Mouse (Mus musculus) testis, postnatal 10 days (tissue): ENCODE data around the gene Il2ra.

Experiments
- DNase-seq: peaks from one replicate; pipeline ENCODE4 v3.0.0; 2021; ENCODE audit warnings: low spot score

Gene Il2ra

GRCm38 (mm10) chr2:11705201-11706025 is 62.8 kb downstream of the Il2ra start, which contains the start of gene Il15ra:
Gene Il15ra, plus strand, starts transcription at chr2:11705290.
- peak; percentile 87 for DNase-seq

GRCm38 (mm10) chr2:11706030-11706745 is 63.6 kb downstream of the Il2ra start:
- DNase-seq = no peak

- DNase-seq = no peak
These were observed 64.1 kb downstream of the Il2ra start for GRCm38 (mm10) chr2:11706746-11707065.

- no peak for DNase-seq
These were observed 65.9 kb downstream of the Il2ra start for GRCm38 (mm10) chr2:11708538-11708937.

GRCm38 (mm10) chr2:11710101-11710500 is 67.5 kb downstream of the Il2ra start:
- peak; percentile 70 for DNase-seq

GRCm38 (mm10) chr2:11712483-11712990 is 69.9 kb downstream of the Il2ra start:
- no peak for DNase-seq

- no peak for DNase-seq
These were observed 70.4 kb downstream of the Il2ra start for GRCm38 (mm10) chr2:11713021-11713420.

GRCm38 (mm10) chr2:11714535-11714934 is 71.9 kb downstream of the Il2ra start:
- DNase-seq = no peak

- no peak for DNase-seq
These were observed 76.0 kb downstream of the Il2ra start for GRCm38 (mm10) chr2:11718573-11718972.

GRCm38 (mm10) chr2:11722564-11722963 is 80.0 kb downstream of the Il2ra start:
- no peak for DNase-seq

- no peak for DNase-seq
These were observed 85.0 kb downstream of the Il2ra start for GRCm38 (mm10) chr2:11727574-11727973.

- no peak for DNase-seq
These were observed 86.5 kb downstream of the Il2ra start for GRCm38 (mm10) chr2:11729091-11729490.

- no peak for DNase-seq
These were observed 90.4 kb downstream of the Il2ra start for GRCm38 (mm10) chr2:11732978-11733377.

- DNase-seq = no peak
These were observed 93.2 kb downstream of the Il2ra start for GRCm38 (mm10) chr2:11735853-11736252.

GRCm38 (mm10) chr2:11738794-11739193 is 96.2 kb downstream of the Il2ra start:
- DNase-seq = no peak

GRCm38 (mm10) chr2:11739516-11740051 is 97.0 kb downstream of the Il2ra start:
- DNase-seq = no peak
